Mouse (Mus musculus) intestine, postnatal 0 days (tissue): Measurements from ENCODE around the gene Pde4dip. TPM values are rescaled to one million over a fixed set of nuclear protein-coding genes. Genes with fewer than 3 reads are reported as not detected.
A peak's percentile ranks its signal among the peaks of the same experiment; 100 is the strongest.

Source experiments
- ATAC-seq: fragments of 200-750 bp; cut with Nextera tagmentation; 2 replicates; pipeline ENCODE4 v1.8.0; 2017; ENCODE audit warnings: mild to moderate bottlenecking, moderate TSS enrichment, moderate library complexity
- H3K27ac ChIP-seq: fragments of 300-500 bp; sonication (generic); 2 replicates; pipeline ENCODE4 v1.5.1; 2014; ENCODE audit warnings: mild to moderate bottlenecking, low read depth, low read length, moderate library complexity
- H3K27me3 ChIP-seq: fragments of 300-500 bp; sonication (generic); replicated peaks from 2 replicates; pipeline ENCODE4 v1.6.1; 2014; ENCODE audit warnings: low read length, mixed read lengths; ENCODE audit not compliant: control insufficient read depth, insufficient read depth
- H3K36me3 ChIP-seq: fragments of 300-500 bp; sonication (generic); 2 replicates; pipeline ENCODE4 v1.6.1; 2014; ENCODE audit warnings: mild to moderate bottlenecking, moderate library complexity; ENCODE audit not compliant: control insufficient read depth, insufficient read depth
- H3K4me1 ChIP-seq: fragments of 300-500 bp; sonication (generic); replicated peaks from 2 replicates; pipeline ENCODE4 v1.6.1; 2014; ENCODE audit warnings: antibody characterized with exemption, low read length, mixed read lengths; ENCODE audit not compliant: control insufficient read depth, insufficient read depth
- H3K4me2 ChIP-seq: fragments of 300-500 bp; sonication (generic); replicated peaks from 2 replicates; pipeline ENCODE4 v1.6.1; 2014; ENCODE audit warnings: low read depth, mild to moderate bottlenecking, moderate library complexity
- H3K4me3 ChIP-seq: fragments of 300-500 bp; sonication (generic); 2 replicates; pipeline ENCODE4 v1.5.1; 2014; ENCODE audit warnings: low read depth, low read length
- H3K9ac ChIP-seq: fragments of 300-500 bp; sonication (generic); 2 replicates; pipeline ENCODE4 v1.6.1; 2014; ENCODE audit warnings: mild to moderate bottlenecking, low read depth, low read length
- H3K9me3 ChIP-seq: fragments of 300-500 bp; sonication (generic); 2 replicates; pipeline ENCODE4 v1.6.1; 2016; ENCODE audit warnings: mixed run types; ENCODE audit not compliant: control insufficient read depth
- CTCF ChIP-seq: sonication (generic); IDR thresholded peaks from 2 replicates; pipeline ENCODE4 v1.5.1; 2016; ENCODE audit warnings: low read depth, mild to moderate bottlenecking, control low read depth, antibody characterized with exemption, moderate library complexity
- WGBS: fragments of 180-500 bp; shearing (Covaris S2); extraction: QIAGEN DNeasy Blood & Tissue Kit; methylation state at CpG from one replicate; pipeline ENCODE4 v1.1.7; 2014; 5-methylcytosine and 5-hydroxymethylcytosine counted together
- polyA plus RNA-seq: library from polyadenylated mRNA; unstranded; fragments of >200 nt; fragmentation: Nextera tagmentation; extraction: Ambion mirVana; gene quantifications from 2 replicates; pipeline ENCODE4 v1.2.1, GENCODE M21; 2015

Pde4dip gene
- polyA plus RNA-seq, 1 experiment from 2014 or later = 10.0 TPM

- H3K4me3 ChIP-seq = peak overlapping the region; percentile 33; the same call in 1 of the 2 replicates
- no peaks in the 10 kb centered on the region for H3K36me3 ChIP-seq
- H3K9ac ChIP-seq = no peak overlapping the region
- ATAC-seq = no peak
- no peak overlapping the region for H3K27ac ChIP-seq
- H3K4me2 ChIP-seq = no peak overlapping the region
- H3K27me3 ChIP-seq = peaks cover 37% of the 10 kb centered on the region
- no peaks in the 10 kb centered on the region for H3K9me3 ChIP-seq
- H3K4me1 ChIP-seq = no peaks in the 10 kb centered on the region
- WGBS = 80% methylated on average over 5 of the region's 5 CpGs
- no peak for TF ChIP-seq CTCF
These were observed 731 bp downstream of the Pde4dip start for GRCm38 (mm10) chr3:97887785-97888167.

- Histone ChIP-seq H3K36me3 (no peaks in the 10 kb centered on the region), H3K27me3 (no peaks in the 10 kb centered on the region), H3K27ac (no peak overlapping the region), H3K9ac (no peak overlapping the region), H3K4me2 (no peak overlapping the region), H3K4me3 (no peak overlapping the region), H3K4me1 (no peaks in the 10 kb centered on the region), H3K9me3 (no peaks in the 10 kb centered on the region)
- TF ChIP-seq CTCF = no peak
- WGBS = 94% methylated on average over 5 of the region's 5 CpGs
- ATAC-seq = no peak
These were observed 6.9 kb downstream of the Pde4dip start for GRCm38 (mm10) chr3:97881576-97881975.

GRCm38 (mm10) chr3:97879222-97879621 lies 9.3 kb downstream of the Pde4dip start:
- no peak for ATAC-seq
- Histone ChIP-seq H3K9ac (no peak overlapping the region), H3K27ac (no peak overlapping the region), H3K27me3 (no peaks in the 10 kb centered on the region), H3K9me3 (no peaks in the 10 kb centered on the region), H3K4me1 (no peaks in the 10 kb centered on the region), H3K4me2 (no peak overlapping the region), H3K4me3 (no peak overlapping the region), H3K36me3 (no peaks in the 10 kb centered on the region)
- peak; percentile 91 for TF ChIP-seq CTCF
- WGBS = 9% methylated on average over 5 of the region's 5 CpGs

- no peak for TF ChIP-seq CTCF
- Histone ChIP-seq H3K4me3 (no peak overlapping the region), H3K9ac (no peak overlapping the region), H3K36me3 (no peaks in the 10 kb centered on the region), H3K27me3 (no peaks in the 10 kb centered on the region), H3K9me3 (no peaks in the 10 kb centered on the region), H3K4me1 (no peaks in the 10 kb centered on the region), H3K4me2 (no peak overlapping the region), H3K27ac (no peak overlapping the region)
- 36% methylated on average over 8 of the region's 8 CpGs for WGBS
- ATAC-seq = no peak
These were observed 12.2 kb downstream of the Pde4dip start for GRCm38 (mm10) chr3:97876259-97876658.

GRCm38 (mm10) chr3:97874777-97875176 lies 13.7 kb downstream of the Pde4dip start:
- Histone ChIP-seq H3K27me3 (no peaks in the 10 kb centered on the region), H3K27ac (no peak overlapping the region), H3K36me3 (no peaks in the 10 kb centered on the region), H3K9me3 (no peaks in the 10 kb centered on the region), H3K9ac (no peak overlapping the region), H3K4me1 (no peaks in the 10 kb centered on the region), H3K4me3 (no peak overlapping the region), H3K4me2 (no peak overlapping the region)
- 35% methylated on average over 5 of the region's 5 CpGs for WGBS
- TF ChIP-seq CTCF = no peak
- ATAC-seq = no peak

- no peak for ATAC-seq
- no peak overlapping the region for H3K4me3 ChIP-seq
- H3K4me2 ChIP-seq = no peak overlapping the region
- TF ChIP-seq CTCF = no peak
- H3K36me3 ChIP-seq = no peaks in the 10 kb centered on the region
- 72% methylated on average over 4 of the region's 4 CpGs for WGBS
- no peaks in the 10 kb centered on the region for H3K4me1 ChIP-seq
- H3K27me3 ChIP-seq = peaks cover 9% of the 10 kb centered on the region; the same call in 1 of the 2 replicates
- no peak overlapping the region for H3K9ac ChIP-seq
- no peaks in the 10 kb centered on the region for H3K9me3 ChIP-seq
- H3K27ac ChIP-seq = no peak overlapping the region
These were observed 18.8 kb downstream of the Pde4dip start for GRCm38 (mm10) chr3:97869730-97870129.

- ATAC-seq = no peak
- no peak overlapping the region for H3K4me3 ChIP-seq
- TF ChIP-seq CTCF = no peak
- H3K9ac ChIP-seq = no peak overlapping the region
- no peak overlapping the region for H3K27ac ChIP-seq
- no peaks in the 10 kb centered on the region for H3K36me3 ChIP-seq
- H3K27me3 ChIP-seq = peaks cover 9% of the 10 kb centered on the region; the same call in 1 of the 2 replicates
- H3K9me3 ChIP-seq = no peaks in the 10 kb centered on the region
- 64% methylated on average over 5 of the region's 5 CpGs for WGBS
- H3K4me1 ChIP-seq = no peaks in the 10 kb centered on the region
- no peak overlapping the region for H3K4me2 ChIP-seq
These were observed 19.8 kb downstream of the Pde4dip start for GRCm38 (mm10) chr3:97868733-97869132.
